Mouse (Mus musculus) spleen, adult 18-20 months (tissue): ENCODE results near the gene Specc1.

Experiments used
- DNase-seq, 2 experiments: peaks; one replicate each; pipeline ENCODE4 v3.0.0; 2022; ENCODE audit warnings: mixed read lengths in 2 of 2

Specc1 gene

DNA sequence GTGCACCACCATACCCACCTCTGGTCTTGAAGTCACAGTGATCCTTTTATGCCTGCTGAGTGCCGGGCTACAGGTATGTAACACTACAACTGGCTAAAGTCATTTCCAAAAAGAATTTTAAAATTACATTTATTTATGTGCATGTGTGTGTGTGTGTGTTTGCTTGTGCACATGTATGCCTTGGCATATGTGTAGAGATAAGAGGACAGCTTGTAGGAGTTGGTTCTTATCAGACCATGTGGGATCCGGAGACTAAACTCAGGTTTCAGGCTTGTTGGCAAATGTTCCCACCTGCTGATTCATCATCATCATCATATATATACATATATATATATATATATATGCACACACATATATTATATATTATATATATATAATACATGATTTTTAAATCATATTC lies 12.3 kb downstream of the Specc1 start:
- no peak for DNase-seq

DNA sequence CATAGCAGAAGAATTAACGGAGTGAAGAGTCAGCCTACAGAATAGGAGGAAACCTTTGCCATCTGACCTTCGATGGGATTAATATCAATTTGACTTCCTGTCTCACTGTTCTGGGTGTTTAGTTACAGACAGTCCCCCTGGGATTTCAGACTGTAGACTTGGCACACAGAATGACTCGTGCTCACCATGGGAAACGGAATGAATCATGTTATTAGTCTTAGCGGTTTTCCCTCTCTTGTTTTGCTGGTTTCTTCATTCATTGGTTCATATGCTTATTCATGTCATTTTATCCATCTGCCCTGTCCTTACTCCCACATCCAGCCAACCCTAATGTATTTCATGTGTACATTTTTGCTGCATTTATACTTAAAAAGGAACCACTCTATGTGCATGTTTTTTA lies 14.3 kb downstream of the Specc1 start:
- DNase-seq: no peak

DNA sequence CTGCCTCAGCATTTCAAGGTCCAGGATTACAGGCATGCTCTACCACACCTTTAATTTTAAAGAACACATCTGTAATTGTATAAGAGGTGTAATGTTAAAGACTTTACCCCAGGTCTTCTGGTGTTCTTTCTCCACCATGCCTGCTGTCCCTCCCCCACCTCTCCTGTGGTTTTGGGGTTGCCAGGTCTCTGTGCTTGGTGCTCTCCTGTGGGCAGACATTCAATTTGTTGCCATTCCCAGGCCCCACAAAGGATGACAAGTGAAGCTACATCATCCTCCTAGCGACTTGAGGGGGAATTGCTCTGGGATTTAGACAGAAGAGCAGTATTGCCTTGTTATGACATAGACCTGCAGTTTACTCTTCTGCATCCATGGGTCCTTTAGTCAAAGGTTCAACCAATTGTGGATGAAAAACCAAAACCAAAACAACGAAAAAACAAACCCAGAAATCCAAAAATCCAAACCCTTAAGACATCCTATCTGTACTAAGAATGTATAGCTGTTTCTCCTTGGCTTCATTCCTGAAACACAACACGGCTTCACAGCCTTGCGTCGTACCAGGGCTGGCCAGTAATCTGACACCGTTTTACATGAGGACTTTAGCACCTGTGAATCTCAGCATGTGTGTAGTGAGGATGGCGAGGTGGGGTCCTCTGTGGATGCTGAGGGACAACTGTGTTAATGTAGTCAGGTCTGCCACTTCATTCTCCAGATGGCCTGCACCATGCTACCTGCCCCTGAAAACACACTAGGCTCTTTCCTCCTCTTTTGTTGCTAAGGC lies 15.1 kb downstream of the Specc1 start:
- DNase-seq: no peak

DNA sequence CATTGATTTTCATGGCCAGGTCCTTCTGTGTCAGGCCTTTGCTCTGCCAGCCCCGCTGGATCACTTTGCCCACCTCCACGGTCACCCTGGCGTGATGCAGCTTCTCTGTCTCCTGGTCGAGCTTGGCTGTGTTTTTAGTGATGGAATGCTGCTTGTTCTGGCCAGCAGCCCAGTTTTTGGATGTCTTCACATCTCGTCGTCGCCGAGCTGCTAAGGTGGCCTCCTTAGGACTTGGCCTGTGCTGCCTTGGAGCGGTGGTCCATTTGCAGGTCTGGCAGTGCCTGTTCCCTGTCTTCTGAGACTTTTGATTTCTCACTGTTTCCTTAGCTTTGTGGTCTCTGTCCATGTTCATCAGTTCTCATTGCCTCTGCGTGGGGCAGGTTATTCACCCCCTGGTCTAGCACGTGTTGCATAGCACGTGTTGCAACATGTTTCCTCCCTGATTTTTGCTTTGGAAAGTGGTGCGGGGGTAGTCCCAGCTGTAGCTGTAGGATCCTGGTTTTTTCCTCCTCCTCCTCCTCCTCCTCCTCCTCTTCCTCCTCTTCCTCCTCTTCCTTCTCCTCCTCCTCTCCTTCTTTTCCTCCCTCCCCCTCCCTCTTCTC lies 17.6 kb downstream of the Specc1 start:
- no peak for DNase-seq

DNA sequence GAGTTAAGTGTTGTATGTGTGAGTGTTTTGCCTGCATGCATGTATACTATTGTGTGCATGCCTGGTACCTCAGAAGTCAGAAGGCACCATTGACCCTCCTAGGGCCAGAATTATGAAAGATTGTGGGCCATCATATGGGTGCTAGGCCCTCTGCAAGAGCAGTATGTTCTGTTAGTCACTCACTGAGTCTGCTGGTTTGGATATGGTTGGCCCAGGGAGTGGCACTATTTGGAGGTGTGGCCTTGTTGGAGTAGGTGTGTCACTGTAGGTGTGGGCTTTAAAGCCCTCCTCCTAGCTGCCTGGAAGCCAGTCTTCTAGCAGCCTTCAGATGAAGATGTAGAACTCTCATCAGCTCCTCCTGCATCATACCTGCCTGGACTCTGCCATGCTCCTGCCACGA lies 19.2 kb downstream of the Specc1 start:
- no peak for DNase-seq

DNA sequence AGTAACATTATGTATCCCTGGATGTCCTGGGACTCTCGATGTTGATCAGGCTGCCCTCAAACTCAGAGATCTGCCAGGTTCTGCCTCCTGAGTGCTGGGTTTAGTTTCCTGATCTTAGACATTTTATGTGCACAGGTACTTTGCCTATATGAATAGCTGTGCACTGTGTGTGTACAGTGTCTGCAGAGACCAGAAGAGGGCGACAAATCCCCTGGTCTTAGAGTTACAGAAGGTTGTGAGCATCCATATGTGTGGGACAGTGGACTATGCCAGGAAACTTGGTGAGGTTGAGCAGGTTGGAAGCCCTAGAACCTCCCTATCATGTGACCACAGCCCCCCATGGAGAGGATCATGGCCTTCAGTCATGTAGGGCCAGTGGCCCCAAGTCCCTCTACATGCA lies 24.7 kb downstream of the Specc1 start:
- no peak for DNase-seq

DNA sequence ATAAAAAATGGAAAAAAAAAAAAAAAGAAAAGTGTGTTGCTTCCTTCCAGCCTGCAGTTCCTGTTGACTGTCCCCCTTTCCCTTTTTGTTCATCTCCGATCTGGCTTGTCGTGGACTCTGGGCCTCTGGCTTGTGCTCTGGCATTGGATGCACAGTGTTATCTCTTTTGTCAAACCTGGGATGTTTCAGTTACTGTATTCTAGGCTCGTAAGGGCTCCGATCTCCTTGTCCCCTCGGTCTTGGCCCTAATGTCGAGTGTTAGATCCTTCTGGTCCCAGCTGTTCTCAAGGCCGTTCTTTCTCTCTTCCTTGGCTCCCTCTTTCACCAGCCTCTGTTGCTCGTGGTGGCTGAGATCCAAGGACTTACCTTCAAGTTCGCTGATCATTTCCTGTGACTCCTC lies 26.3 kb downstream of the Specc1 start:
- no peak for DNase-seq

DNA sequence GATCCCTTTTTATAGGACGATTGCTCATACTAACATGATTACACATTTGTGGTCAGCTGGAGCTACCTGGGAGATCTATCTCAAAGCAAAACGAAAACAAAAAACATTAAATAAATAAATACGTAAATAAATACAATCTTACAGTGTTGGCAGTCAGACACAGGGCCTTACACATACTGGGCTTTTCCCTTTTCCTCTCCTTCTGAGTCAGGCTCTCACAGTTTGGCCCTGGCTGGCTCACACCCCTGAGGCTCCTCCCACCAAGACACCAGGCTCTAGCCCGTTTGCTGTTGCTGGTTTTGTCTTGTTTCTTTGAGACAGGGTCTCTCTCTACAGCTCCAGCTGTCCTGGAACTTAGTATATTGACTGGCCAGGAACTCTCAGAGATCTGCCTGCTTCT lies 30.4 kb downstream of the Specc1 start:
- no peak for DNase-seq

DNA sequence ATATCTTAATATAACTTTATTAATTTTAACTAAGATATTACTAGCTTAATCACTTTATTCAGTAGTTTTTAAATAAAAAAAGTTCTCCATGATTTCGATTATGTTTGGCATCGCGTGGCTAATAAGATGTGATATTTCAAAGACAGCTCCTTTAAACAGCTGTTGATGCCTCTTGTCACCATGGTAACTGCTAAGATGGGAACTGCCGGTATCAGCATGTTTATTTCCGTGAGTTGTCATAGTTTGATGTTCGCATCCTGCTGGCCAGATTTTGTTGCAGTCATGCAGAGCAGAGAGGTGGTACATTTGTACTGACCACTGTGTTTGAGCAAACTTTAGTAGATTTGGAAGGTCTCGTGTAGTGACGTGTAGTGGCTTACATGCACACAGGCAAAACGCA lies 33.1 kb downstream of the Specc1 start:
- no peak for DNase-seq

DNA sequence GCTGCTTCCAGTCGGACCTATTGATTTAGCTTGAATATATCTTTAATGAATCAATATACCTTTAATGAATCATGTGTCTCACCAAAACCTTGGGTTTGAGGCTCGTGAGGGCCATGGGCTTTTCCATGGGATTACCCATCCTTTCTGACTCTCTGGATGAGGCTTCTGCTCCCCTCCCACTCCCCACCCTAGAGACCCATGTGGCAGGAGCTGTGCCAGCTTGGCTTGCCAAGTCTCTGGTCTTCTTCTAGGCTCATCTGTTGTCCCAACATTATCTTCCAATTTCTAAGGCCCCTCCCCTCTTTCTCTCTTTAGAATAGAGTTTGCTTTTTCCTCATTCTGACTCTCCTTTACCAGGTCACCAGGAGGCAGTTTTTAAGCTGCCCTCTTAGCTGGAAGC lies 35.0 kb downstream of the Specc1 start:
- DNase-seq: no peak

DNA sequence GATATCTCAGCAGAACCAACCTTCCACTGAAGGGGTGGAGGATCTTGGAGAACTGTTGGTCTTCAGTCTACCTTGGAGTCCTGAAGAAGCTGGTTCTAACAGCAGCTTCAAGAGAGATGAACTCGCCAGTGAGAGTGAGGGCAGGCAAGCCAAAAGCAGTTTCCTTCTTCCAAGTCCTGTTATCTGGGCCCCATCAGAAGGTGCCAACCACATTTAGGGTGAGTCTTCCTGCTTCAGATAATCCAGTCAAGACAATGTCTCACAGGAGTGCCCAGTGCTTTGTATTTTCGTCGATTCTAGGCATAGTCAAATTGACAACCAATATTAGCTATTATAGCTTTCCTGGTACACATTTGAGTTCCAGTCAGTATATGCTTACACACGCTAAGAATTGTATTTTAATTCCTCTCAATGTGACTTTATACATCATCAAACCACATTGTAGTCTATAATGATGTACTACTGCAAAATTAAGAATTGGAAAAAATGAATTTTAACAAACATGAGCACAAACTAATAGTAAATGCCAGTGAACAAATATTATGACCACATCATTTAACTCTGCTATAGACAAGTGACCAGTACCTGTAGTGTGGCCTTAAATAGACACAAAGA lies 36.2 kb downstream of the Specc1 start:
- DNase-seq: no peak

DNA sequence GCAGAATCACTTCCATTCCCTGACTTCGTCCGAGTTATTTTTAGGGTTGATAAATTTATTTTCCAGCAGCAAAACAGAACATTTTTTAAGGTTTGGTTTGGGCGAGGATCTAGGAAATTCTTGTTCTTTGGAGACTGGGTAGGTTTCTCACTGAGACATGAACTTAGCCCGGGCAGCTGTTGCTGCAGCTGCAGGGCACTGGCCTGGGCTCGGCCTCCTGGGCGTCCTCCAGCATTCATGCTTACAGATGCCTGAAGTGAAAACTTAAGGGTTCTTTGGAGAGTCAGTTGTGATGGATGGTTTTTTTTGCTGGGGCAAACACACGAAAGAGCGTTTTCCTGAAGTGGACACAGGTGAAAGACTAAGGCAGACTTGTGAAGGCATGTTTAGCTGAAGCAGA lies 42.9 kb downstream of the Specc1 start:
- no peak for DNase-seq

DNA sequence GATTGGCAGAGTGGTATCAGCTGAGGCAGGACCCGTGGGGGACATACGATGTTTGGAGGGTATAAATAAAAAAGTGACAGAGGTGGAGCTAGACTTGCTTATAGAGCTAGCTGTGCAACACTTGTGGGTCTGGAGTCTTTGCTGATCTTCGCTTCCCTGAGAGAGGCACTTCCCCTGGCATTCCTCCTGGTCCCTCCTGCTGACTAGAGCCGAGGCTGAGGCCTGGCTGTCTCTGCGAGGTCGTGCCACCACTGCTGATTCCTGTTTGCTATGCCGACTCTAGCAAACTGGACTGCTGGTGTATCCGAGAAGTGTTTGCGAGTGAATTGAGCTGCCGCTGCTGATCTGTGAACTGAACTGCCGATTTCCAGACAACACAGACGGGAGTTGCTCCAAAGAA lies 43.5 kb downstream of the Specc1 start:
- no peak for DNase-seq

DNA sequence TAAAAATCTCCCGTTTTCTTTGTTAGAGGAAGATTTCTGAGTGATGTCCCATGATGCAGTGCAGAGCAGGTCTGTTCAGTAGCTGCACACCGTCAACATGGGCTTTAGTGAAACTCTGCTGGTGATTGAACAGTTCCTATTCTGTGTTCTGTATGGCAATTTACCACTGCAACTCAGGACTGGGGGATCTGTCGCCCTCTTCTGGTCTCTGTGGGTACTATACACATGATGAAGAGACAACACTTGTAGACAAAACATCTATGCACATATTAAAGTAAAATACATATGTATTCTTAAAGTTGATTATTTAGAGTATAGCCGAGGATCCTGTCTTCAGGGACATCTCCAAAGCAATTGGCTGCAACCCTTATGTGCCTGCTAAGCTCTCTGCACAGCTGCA lies 45.4 kb downstream of the Specc1 start:
- DNase-seq: no peak

DNA sequence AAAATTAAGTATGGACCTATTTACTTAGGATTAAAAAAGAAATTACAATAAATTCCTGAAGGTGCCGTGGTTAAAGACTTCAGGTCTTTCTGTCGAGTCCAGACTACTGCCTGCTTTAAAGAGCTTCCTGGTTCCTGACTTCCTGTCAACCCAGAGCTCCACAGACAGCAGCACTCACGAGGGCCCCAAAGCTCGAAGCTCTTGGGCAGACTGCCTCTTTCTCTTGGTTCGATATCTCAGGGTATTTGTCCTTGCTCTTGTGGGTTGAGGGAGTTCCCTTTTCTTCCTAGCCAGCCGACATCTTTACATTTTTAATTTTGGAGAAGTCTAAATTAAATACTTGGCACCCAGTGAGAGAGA lies 48.3 kb downstream of the Specc1 start:
- no peak for DNase-seq

DNA sequence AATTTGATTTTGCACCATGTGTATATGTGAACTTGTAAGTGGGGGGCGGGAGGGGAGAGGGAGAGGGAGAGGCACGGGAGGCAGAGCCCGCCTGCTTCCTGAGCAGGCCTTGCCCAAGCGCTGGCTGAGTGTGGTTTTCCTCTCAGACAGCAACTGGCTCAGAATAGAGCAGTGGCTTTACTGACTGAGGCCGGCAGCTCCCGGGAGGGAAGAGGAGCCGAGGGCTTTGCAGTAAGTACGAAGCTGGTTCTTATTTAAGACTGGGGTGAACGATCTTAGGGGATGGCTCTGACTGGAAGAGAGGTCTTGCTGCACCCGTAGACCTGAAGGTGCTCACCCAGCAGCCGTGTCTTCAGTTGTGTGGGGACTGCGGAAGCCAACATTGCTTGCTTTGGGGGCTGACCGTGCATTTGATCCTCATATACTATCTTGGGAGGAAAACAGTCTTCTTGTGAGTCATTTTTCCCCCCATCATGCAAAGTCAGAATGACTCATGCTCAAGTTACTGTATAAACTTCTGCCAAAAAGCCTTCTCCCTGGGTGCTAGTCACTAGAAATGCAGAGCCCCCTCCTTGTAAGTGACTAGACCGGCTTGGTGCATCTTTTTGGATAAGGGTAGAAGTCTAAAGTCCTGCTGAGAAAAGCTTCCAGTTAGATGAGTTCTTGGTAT lies 48.8 kb downstream of the Specc1 start:
- DNase-seq: no peak

DNA sequence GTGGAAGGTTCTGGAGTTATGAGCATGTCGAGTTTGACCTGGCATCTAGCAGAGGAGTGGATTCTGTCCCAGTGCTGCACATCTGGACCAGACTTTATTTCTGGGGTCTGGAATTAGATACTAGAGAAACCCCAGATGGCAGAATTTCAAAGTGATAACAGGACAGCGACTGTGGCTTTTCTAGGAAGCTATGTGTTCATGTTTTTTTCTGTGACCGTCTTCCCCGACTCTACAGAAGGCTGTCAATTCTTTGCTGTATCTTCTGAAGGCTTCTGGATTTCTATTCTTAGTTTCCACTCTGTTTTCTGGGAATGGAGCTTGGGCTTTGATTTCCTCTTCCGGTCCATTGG lies 49.3 kb downstream of the Specc1 start:
- no peak for DNase-seq

DNA sequence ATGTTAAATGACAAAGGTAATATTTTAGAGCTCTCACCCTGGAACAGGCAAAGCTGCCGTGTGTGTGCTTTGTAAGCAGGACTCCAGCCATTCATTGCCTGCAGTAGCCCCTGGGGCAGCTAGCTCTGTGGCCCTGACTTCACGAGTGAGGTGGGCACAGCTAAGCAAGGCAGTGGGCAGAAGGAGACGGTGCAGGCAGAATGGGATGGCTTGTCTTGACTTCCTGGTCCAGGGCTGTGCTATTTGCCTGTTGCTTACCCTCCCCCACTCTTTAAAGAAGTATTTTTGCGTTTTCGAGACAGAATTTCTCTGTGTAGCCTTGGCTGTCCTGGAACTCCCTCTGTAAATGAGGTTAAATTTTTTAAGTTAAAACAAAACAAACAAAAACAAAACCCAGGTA lies 50.1 kb downstream of the Specc1 start:
- no peak for DNase-seq

DNA sequence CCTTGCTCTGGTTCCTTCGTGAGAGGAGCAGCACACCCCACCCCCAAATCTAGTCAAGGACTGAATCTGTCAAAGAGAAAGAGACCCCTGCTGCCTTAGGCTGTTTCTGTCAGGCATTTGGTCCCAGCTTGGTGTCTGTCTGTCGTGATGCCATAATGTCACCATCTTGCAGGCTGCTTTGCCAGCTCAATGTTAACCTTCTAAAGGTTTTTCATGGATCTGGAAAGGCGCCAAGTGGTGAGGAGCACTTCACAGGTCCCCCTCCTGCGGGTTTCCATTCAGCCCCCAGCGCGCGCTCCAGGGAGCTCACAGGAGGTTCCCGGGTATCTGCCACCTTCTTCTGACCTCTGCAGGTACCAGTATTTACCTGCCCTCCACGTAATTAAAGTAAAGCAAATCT lies 51.4 kb downstream of the Specc1 start:
- no peak for DNase-seq

DNA sequence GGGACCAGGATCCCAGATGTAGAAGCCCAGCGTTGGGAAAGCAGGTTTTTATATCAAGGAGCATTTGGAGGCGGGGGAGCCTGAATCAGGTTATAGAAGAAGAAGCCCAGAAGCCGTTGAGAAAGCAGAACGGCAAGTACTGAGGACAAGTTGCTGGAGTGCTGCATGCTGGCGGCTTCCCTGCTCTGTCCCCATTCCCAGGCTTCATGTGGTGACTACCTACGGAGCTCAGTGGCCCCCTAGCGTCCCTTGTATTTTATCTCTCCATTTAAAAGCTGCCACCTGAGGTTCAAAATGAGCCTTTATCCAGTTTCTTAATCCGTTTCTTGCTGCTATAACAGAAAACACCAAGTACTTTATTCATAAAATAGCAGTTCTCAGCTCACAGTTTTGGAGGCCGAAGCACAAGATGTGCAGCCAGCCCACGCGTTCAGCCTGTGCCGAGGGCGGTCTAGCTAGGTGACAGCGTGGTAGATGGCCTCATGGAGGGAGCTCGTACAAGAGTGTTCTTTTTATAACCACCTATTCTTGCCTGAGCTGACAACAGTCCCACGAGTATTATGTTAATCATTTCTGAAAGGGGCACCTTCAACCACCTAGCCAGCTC lies 54.2 kb downstream of the Specc1 start:
- DNase-seq: no peak

DNA sequence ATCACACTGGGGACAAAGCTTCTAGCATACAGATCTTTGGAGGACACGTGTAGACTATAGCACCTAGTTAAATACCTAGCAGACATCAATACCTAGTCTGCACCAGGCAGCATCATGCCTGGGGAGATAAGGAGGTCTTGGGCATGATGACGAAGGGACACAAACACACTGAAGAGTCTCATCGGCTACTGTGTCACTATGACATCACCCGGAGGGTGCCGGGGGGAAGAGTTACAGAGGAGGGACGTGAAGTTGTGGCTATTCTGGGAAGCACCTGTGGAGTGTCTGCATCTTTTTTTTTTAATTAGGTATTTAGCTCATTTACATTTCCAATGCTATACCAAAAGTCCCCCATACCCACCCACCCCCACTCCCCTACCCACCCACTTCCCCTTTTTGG lies 55.5 kb downstream of the Specc1 start:
- DNase-seq: no peak

DNA sequence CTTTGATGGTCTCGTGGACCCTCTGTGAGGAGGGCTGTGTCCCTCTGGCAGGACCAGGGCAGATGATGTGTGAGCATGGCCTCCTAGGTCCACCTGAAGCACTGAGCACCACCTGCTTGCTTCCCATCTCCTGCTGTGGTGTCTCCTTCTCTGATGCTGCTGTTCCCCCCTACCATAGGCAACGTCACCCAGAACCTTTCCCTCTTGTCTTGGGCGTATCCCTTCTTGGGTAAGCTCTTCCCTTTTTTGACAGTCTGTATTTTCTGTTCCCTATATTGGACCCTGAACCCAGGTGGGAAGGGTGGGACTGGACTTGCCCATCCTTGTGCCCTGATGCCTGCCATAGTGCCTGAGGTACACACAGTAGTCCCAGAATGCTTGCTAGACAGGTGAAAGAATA lies 56.9 kb downstream of the Specc1 start:
- no peak for DNase-seq

DNA sequence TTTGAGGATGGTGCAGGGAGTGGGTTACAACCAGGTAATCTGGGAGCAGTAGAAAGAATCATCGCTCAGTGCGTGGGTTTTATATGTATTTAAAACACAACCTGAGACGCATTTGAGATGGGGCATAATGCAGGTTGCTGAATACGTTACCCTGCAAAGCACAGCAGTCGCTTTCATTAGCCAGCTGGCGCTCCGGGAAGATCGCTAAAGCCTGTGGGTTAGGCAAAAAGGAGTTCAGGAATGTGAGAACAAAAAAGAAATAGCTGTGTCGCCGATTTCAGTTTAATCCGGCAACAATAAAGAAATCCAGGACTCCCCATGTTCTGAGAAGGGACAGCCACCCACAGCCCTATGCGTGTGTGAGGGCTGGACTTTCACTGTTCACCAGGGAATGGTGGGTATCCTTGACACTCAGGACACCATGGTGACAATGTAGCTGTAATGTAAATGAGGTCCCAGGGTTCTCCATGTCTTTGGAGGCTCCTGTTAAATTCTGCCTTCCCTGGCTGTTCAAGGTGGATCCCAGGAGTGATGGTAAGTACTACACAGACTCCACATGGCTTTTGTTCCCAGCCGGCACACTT lies 58.6 kb downstream of the Specc1 start:
- DNase-seq: no peak
